Mouse (Mus musculus) liver, postnatal 0 days (tissue): ENCODE measurements at regions not wholly inside any gene's neighbourhood (a gene's known extent, or its start where the extent isn't known, plus 50 kb on each side); places are given as distances from the start of the nearest gene placed in this dataset.

ENCODE experiments used
- CTCF ChIP-seq: sonication (generic); IDR thresholded peaks from 2 replicates; pipeline ENCODE4 v1.5.1; 2016; ENCODE audit warnings: antibody characterized with exemption, low read depth
- EP300 ChIP-seq: IDR thresholded peaks from 2 replicates; pipeline ENCODE4 v1.6.1; 2016; ENCODE audit warnings: antibody characterized with exemption, low read depth, mild to moderate bottlenecking

GRCm38 (mm10) chr12:26128851-26129250, 286.2 kb downstream of the Rnf144a start:
- TF ChIP-seq EP300 (no peak), CTCF (no peak)
